Mouse (Mus musculus): Measurements from ENCODE around the gene Pskh1.
A peak's percentile ranks its signal among the peaks of the same experiment; 100 is the strongest.

The Pskh1 gene

DNA sequence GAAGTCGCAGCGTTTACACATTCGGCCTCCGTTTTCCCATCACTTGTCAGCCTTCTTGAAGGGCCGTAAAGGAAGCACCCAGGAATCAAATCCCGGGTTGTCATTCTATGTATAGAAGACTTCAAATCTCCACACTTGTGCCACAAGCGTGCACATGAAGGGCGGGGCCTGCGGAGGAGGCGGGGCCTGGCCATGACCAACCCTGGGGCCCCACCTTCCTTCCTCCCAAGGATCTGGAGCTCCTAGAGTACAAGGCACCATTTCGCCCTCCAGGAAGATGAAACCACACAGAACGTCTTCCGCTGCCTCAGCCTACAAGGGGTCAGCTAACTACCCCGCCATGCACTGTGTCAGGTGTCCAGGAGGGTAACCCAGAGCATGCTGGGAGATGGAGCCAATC lies 60.9 kb downstream of the Pskh1 start:
- DNase-seq: no peak

DNA sequence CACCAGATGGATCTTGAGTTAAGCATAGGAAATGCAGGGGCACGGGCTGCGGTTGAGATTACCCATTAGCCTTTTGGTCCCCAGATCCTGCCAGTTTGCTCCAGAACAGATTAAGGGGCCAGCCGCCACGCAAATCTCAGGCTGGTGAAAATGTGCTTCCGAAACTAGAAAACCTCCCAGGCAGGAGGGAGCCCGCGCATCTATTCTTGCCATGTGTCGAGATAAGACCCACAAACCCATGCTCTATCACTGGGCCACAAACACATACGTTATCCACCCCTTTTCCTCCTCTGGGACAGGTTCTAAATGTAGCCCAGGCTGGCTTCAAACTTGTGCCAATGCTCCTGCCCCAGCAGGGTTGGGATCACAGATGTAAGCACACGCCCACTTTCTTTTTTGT lies 61.3 kb downstream of the Pskh1 start:
- DNase-seq: no peak

DNA sequence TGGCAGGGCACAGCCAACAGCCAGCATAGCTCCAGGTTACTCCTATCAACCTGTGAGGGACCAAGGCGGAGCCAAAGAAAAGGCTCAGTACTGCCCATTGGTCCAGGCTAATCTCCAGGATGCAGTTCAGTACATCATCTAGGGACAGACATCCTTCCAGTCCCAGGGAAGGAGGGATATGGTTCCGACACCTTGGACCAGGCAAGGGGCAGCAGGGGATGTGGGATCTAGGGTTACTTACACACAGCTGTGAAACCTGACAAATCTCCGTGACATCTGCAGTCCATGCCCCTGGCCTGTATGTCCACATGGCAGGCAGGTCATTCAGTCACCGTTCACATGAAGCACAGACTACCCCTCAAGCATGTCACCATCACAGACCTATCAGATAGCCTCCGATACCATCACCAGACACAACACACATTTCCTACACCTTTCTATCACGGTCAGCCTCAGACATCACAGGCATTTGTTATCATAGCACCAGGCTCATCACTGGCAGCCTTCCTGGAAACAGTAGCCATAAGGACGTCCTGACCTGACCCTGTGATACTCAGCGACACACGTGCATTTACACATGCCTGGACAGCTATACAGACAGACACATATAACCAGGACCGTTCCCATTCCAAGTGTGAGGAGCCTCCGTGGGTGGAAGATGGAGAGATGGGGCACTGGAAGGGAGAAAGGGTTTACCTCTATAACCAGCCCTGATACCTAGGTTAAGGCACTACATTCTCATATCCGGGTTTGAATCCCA lies 64.4 kb downstream of the Pskh1 start:
- no peak for DNase-seq

DNA sequence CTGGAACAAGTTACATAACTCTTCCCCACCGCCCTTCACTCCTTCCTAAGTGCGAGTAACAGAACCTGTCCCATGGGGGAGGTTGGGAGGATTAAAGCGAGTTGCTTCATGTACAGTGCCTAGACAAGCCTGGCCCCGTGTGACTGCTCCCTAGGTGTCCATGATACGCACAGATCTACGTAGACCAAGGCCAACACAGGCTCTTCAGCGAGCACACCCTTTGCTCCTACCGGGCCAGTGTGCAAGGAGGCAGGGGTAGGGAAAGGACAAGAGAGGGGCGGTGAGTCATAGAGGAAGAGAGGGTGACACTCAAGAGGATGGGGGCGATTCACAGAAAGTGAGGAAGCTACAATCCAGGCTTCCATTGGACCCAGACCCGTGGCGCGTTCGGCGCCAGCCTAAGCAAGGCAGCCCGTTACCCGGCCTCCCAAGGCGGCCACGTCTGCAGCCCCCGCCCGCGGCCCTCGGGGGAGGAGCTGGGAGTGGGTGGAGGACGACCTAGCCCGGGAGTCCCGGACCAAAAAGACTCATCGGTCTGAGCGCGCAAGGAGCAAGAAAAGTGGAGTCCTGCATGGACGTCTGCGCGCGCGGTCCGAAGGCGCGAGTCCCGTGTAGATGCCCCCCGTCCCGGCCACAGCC lies 65.1 kb downstream of the Pskh1 start:
- DNase-seq: peak; percentile 14 to 31

DNA sequence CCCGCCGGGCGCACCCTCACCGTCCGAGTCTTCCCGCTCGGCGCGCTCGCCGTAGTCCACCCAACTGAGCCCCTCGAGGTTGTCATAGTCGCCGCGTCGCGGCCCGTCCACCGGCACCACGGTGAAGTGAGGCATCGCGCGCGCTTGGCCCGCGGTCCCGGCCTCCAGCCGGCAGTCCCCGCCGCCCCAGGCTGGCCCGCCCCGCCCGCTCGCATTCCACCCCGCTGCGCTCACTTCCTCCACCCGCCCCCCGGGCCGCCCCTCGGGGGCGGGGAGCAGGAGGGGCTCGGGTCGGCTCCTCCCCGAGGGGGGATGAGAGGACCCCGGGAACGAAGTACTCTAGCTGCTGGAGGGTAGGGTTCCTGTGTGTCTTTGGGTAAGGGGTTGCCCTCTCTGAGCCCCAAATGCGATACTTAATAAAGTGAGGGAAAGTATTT lies 65.7 kb downstream of the Pskh1 start, which contains the start of gene Slc12a4:
Gene Slc12a4, minus strand, starts transcription at position 193 of the 437 bp plus-strand sequence.
- peak; percentile 69 to 78 for DNase-seq

DNA sequence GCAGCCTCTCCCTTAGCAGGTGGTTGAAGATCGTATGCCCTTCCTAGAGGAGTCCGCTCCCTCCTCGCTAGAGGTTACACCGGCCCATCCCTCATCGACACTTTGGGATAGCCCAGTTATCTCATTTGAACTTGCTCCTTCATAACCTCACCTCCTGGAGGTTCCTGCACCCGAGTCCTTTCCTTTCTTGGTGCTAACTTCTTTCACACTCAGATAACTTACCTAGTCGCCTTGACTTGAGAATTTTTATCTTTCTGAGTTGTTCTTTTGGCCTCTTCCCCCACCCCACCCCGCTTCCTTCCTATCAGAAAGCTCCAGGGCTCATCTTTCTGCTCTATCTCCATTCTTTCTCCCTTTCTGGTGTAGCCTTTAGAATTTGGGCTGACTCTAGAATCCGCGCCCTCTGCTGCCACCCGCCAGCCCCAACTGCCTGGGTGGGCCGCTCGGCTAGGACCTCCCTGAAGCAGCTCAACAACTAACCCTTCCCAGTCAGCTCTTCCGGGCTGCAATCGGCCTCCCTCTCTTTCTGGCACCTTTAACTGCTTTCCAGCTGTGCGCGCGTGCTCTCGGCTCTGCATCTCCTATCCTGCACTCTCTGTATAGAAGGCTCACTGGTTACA lies 66.6 kb downstream of the Pskh1 start:
- no peak for DNase-seq

DNA sequence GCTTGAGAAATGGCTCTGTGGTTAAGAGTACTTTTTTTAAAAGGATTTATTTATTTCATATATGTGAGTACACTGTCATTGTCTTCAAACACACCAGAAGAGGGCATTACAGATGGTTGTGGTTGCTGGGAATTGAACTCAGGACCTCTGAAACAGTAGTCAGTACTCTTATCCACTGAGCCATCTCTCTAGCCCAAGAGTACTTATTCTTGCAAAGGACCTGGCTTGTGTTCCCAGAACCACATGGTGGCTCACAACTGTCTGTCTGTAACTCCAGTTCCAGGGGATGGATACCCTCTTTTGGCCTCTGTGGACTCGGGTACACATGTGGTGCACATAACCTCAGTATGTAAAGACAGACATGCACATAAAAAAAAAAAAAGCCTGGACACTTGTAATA lies 69.1 kb downstream of the Pskh1 start:
- DNase-seq: no peak

DNA sequence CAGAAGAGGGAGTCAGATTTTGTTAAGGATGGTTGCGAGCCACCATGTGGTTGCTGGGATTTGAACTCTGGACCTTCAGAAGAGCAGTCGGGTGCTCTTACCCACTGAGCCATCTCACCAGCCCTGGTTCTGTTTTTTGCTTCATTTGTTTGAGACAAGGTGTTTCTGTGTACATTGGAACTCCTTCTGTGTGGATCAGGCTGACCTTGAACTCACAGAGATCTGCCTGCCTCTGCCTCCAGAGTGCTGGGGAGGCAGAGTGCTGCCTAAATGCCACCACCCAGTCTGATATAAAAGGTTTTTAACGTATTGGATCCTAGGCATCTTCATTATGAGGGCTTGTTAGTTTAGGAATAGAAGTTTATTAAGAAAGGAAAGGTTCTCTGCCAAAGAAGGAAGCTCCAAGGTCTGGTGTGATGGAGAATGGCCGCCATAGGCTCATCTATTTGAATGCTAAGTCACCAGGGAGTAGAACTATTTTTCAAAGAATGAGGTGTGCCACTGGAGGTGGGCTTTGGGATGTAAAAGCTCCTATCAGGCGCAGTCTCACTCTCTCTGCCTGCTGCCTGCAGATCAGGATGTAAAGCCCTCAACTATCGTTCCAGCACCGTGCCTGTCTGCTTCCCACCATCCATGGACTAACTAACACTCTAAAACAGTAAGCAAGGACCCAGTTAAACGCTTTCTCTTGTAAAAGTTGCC lies 70.9 kb downstream of the Pskh1 start:
- DNase-seq: no peak

DNA sequence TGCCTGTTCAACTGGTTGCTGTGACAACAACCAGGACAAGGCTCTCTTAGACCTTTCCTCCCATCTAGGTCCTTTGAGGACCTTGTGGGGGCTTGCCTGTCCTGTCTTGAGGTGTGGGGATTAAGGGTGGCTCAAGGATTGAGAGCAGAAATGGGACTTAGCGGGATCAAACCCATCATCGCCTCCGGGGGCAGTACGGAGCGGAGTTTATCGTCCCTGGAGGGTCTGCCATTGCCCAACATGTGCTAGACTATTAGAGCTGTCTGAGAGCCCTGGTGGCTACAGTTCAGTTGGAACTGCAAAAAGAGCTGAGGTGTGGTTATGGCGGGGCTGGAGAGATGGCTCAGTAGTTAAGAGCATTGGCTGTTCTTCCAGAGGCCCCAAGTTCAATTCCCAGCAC lies 75.1 kb downstream of the Pskh1 start:
- no peak for DNase-seq

DNA sequence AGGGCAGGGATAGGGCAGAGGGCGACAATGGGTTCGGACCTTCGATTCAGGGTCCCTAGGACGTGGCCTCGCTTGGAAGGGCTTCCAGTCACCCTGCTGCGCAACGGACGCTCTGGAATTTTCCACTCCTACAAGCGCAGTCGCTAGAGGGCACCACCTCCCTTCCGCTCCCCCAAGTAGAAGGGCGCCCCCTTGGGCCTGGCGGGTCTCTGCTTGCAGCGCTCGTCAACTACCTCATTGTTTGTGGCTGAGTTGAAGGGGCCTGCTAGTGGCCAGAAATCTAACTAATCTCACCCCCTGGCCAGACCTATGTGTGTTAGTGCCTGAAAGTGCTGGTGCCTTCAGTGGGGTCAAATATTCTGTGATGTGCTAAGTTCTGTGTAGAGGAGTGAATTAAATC lies 79.1 kb downstream of the Pskh1 start, which contains the start of gene Dpep3:
Gene Dpep3, minus strand, starts transcription at position 105 of the 400 bp plus-strand sequence.
- no peak for DNase-seq

DNA sequence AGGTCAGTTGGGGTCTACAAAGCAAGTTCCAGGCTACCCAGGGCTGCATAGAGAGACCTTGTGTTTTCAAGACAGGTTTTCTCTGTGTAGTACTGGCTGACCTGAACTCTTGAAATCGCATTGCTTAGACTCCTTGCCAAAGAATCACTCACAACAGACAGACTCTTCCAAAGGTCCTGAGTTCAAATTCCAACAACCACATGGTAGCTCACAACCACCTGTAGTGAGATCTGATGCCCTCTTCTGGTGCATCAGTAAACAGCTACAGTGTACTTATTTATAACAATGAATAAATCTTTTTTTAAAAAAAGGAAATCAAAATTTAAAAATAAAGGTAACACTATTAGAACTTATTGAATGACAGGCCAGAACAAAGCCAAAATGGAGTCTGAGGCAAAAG lies 80.9 kb downstream of the Pskh1 start:
- DNase-seq: no peak

Data from spleen, adult 18-20 months (tissue).